Mouse (Mus musculus) cortical plate, adult 2 months (tissue): ENCODE measurements around the gene Tmem231.

Experiments
- CTCF ChIP-seq: fragments of 200-500 bp; IDR thresholded peaks from 2 replicates; pipeline ENCODE4 v1.5.1; 2011; ENCODE audit warnings: mild to moderate bottlenecking, control low read depth, low read length; ENCODE audit not compliant: insufficient read depth; ENCODE audit errors: extremely low read depth
- POLR2A ChIP-seq: fragments of 200-500 bp; IDR thresholded peaks from 2 replicates; pipeline ENCODE4 v1.6.1; 2011; ENCODE audit warnings: mild to moderate bottlenecking, low read length, control low read depth; ENCODE audit not compliant: insufficient read depth; ENCODE audit errors: extremely low read depth

GRCm38 (mm10) chr8:111875758-111876157 lies 57.9 kb downstream of the Tmem231 start:
- TF ChIP-seq POLR2A (no peak), CTCF (no peak)
